Mouse (Mus musculus): Measurements from ENCODE around the gene Myo1b. TPM values are rescaled to one million over a fixed set of nuclear protein-coding genes. Genes with fewer than 3 reads are reported as not detected.

Myo1b gene
- polyA plus RNA-seq, 1 experiment from 2014 or later = 38.3 TPM

DNA sequence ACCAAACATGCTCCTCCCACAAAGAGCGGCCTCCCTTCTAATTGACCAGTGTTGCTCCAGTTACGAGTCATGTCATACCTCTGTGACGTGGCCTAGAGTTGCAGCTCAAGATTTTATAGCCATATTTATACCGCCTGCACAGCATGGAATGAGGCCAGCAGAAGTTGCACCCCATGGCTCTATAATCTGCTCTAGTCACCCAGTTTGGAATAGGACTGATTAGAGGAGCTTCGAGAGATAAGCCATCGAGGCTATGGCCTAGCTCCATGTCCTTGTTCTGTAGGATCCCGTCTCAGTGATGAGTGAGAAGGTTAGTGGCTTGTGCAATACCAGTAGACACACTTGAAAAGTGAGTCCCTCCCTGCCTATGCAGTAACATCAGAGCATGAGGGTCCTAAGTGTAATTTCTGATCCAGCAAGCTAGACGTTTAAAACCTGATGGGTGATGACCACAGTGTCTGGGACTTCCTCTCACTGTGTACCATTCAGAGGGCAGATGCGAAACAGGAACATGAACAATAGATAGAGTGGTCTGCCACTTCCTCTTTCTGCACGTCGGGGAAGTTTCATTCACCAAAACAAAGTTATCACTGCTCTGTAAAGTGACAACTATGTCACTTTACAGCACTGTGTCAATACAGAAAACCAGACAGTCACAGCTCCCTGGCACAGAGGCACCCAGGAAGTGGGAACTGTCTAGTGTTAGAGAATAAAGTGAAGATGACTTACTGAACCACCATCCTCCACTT lies 18.5 kb upstream of the Myo1b start:
- H3K27ac ChIP-seq (replicated peaks) = 0 out of 2 replicates have a peak overlapping the region, but pooled peaks have one; percentile 24
- H3K27me3 ChIP-seq (ENCODE audit: control insufficient read depth, insufficient read depth, low read length) = no peaks in the 10 kb centered on the region
- no peak overlapping the region for H3K9ac ChIP-seq (ENCODE audit: low read length)
- 61% methylated on average over 11 of the region's 11 CpGs for WGBS
- no peak for TF ChIP-seq CTCF (IDR thresholded peaks at IDR 0.05; ENCODE audit: low read depth)
- no peak for TF ChIP-seq EP300 (optimal IDR thresholded peaks at IDR 0.05)
- no peaks in the 10 kb centered on the region for H3K36me3 ChIP-seq (ENCODE audit: control insufficient read depth, insufficient read depth, low read length)
- no peak overlapping the region for H3K4me2 ChIP-seq (replicated peaks; ENCODE audit: low read depth)
- no peaks in the 10 kb centered on the region for H3K4me1 ChIP-seq (replicated peaks; ENCODE audit: control insufficient read depth, insufficient read depth)
- peak; percentile 51 for ATAC-seq (ENCODE audit: low FRiP score, low TSS enrichment)
- no peaks in the 10 kb centered on the region for H3K9me3 ChIP-seq (ENCODE audit: control insufficient read depth, low read length)
- DNase-seq (ENCODE audit: low spot score) = no peak
- no peak overlapping the region for H3K4me3 ChIP-seq (ENCODE audit: low read depth, low read length)

DNA sequence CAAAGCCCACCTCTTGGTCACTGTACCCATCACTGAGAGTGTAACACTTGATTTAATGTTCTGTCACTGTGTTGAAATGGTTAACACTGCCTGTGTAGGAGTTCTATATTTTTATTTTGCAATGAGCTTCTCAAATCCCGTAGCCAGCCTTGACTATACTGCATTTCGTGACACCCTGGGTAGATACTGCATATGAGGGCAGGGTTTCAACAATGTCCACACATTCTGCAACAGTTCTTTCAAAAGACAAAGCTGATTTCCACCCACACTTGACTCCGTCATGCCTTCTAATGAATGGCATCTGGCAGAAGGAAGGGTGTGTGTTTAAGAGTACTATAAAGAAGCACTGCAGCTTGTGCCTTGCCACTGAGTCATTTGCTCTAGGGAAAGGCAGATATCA lies 17.0 kb upstream of the Myo1b start:
- no peak overlapping the region for H3K4me3 ChIP-seq (ENCODE audit: low read depth, low read length)
- no peaks in the 10 kb centered on the region for H3K4me1 ChIP-seq (replicated peaks; ENCODE audit: control insufficient read depth, insufficient read depth)
- no peaks in the 10 kb centered on the region for H3K36me3 ChIP-seq (ENCODE audit: control insufficient read depth, insufficient read depth, low read length)
- no peaks in the 10 kb centered on the region for H3K27me3 ChIP-seq (ENCODE audit: control insufficient read depth, insufficient read depth, low read length)
- WGBS = 73% methylated on average over 3 of the region's 3 CpGs
- TF ChIP-seq CTCF (IDR thresholded peaks at IDR 0.05; ENCODE audit: low read depth) (no peak), EP300 (optimal IDR thresholded peaks at IDR 0.05) (no peak)
- no peak overlapping the region for H3K27ac ChIP-seq (replicated peaks)
- no peaks in the 10 kb centered on the region for H3K9me3 ChIP-seq (ENCODE audit: control insufficient read depth, low read length)
- ATAC-seq (ENCODE audit: low FRiP score, low TSS enrichment) = peak; percentile 51; the same call in 1 of the 2 replicates
- H3K9ac ChIP-seq (ENCODE audit: low read length) = no peak overlapping the region
- no peak overlapping the region for H3K4me2 ChIP-seq (replicated peaks; ENCODE audit: low read depth)
- DNase-seq (ENCODE audit: low spot score) = no peak

- Histone ChIP-seq H3K27me3 (ENCODE audit: control insufficient read depth, insufficient read depth, low read length) (no peaks in the 10 kb centered on the region), H3K4me2 (replicated peaks; ENCODE audit: low read depth) (no peak overlapping the region), H3K9ac (ENCODE audit: low read length) (no peak overlapping the region), H3K36me3 (ENCODE audit: control insufficient read depth, insufficient read depth, low read length) (no peaks in the 10 kb centered on the region), H3K27ac (replicated peaks) (no peak overlapping the region), H3K4me3 (ENCODE audit: low read depth, low read length) (no peak overlapping the region), H3K9me3 (ENCODE audit: control insufficient read depth, low read length) (no peaks in the 10 kb centered on the region), H3K4me1 (replicated peaks; ENCODE audit: control insufficient read depth, insufficient read depth) (no peaks in the 10 kb centered on the region)
- WGBS = 61% methylated on average over 7 of the region's 7 CpGs
- no peak for TF ChIP-seq CTCF (IDR thresholded peaks at IDR 0.05; ENCODE audit: low read depth)
- TF ChIP-seq EP300 (optimal IDR thresholded peaks at IDR 0.05) = no peak
- peak; percentile 56; the same call in 1 of the 2 replicates for ATAC-seq (ENCODE audit: low FRiP score, low TSS enrichment)
- peak; percentile 19 for DNase-seq (ENCODE audit: low spot score)
These were observed 15.7 kb upstream of the Myo1b start for GRCm38 (mm10) chr1:51931561-51931960.

DNA sequence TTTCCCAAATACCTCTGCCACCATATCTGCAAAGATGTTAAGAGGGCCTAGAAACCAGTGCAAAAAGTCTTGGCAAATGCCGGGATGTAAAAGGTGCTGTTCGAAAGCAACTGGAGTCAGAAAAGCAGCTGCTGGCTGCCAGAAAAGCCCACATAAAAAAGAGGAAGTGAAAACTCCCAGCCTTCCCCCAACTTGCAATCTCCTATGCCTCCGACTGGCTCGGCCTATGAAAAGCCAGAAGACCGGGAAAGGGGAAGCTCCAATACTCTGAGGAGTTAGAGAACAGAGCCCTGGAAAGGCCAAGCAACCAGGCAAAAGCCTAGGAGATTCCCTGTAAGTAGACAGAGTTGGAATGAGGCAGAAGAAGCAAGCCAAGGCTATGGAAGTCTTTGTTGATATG lies 14.7 kb upstream of the Myo1b start:
- Histone ChIP-seq H3K36me3 (ENCODE audit: control insufficient read depth, insufficient read depth, low read length) (no peaks in the 10 kb centered on the region), H3K9ac (ENCODE audit: low read length) (no peak overlapping the region), H3K27ac (replicated peaks) (no peak overlapping the region), H3K9me3 (ENCODE audit: control insufficient read depth, low read length) (no peaks in the 10 kb centered on the region), H3K4me1 (replicated peaks; ENCODE audit: control insufficient read depth, insufficient read depth) (no peaks in the 10 kb centered on the region), H3K27me3 (ENCODE audit: control insufficient read depth, insufficient read depth, low read length) (no peaks in the 10 kb centered on the region), H3K4me3 (ENCODE audit: low read depth, low read length) (no peak overlapping the region), H3K4me2 (replicated peaks; ENCODE audit: low read depth) (no peak overlapping the region)
- ATAC-seq (ENCODE audit: low FRiP score, low TSS enrichment) (no peak), DNase-seq (ENCODE audit: low spot score) (no peak)
- TF ChIP-seq EP300 (optimal IDR thresholded peaks at IDR 0.05) = no peak
- TF ChIP-seq CTCF (IDR thresholded peaks at IDR 0.05; ENCODE audit: low read depth) = no peak
- WGBS = 58% methylated on average over 5 of the region's 5 CpGs

GRCm38 (mm10) chr1:51929557-51929956 lies 13.7 kb upstream of the Myo1b start:
- H3K4me3 ChIP-seq (ENCODE audit: low read depth, low read length) = no peak overlapping the region
- H3K36me3 ChIP-seq (ENCODE audit: control insufficient read depth, insufficient read depth, low read length) = no peaks in the 10 kb centered on the region
- ATAC-seq (ENCODE audit: low FRiP score, low TSS enrichment) (no peak), DNase-seq (ENCODE audit: low spot score) (no peak)
- TF ChIP-seq EP300 (optimal IDR thresholded peaks at IDR 0.05) = no peak
- TF ChIP-seq CTCF (IDR thresholded peaks at IDR 0.05; ENCODE audit: low read depth) = no peak
- no peaks in the 10 kb centered on the region for H3K4me1 ChIP-seq (replicated peaks; ENCODE audit: control insufficient read depth, insufficient read depth)
- no peaks in the 10 kb centered on the region for H3K9me3 ChIP-seq (ENCODE audit: control insufficient read depth, low read length)
- H3K27me3 ChIP-seq (ENCODE audit: control insufficient read depth, insufficient read depth, low read length) = no peaks in the 10 kb centered on the region
- H3K27ac ChIP-seq (replicated peaks) = no peak overlapping the region
- WGBS = 65% methylated on average over 3 of the region's 3 CpGs
- no peak overlapping the region for H3K9ac ChIP-seq (ENCODE audit: low read length)
- H3K4me2 ChIP-seq (replicated peaks; ENCODE audit: low read depth) = no peak overlapping the region

DNA sequence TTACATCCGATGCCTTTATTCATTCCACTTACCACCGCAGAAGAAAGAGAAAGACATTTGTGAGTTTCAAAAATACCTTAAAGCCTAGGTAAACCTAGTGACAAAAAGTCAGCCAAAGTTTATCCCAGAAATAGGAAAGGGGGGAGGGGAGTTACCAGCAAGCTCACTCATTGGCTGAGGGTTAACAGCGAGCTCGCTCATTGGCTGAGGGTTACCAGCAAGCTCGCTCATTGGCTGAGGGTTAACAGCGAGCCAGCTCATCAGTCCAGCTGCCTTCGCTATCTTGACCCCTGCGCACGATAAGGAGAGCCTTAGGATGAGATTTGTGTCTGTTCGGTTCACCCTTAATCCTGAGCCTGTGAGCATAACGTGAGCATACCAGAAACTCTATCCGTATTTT lies 6.9 kb upstream of the Myo1b start:
- Histone ChIP-seq H3K9ac (ENCODE audit: low read length) (no peak overlapping the region), H3K27ac (replicated peaks) (no peak overlapping the region), H3K4me1 (replicated peaks; ENCODE audit: control insufficient read depth, insufficient read depth) (no peaks in the 10 kb centered on the region), H3K9me3 (ENCODE audit: control insufficient read depth, low read length) (no peaks in the 10 kb centered on the region), H3K36me3 (ENCODE audit: control insufficient read depth, insufficient read depth, low read length) (no peaks in the 10 kb centered on the region), H3K4me3 (ENCODE audit: low read depth, low read length) (no peak overlapping the region), H3K4me2 (replicated peaks; ENCODE audit: low read depth) (no peak overlapping the region), H3K27me3 (ENCODE audit: control insufficient read depth, insufficient read depth, low read length) (no peaks in the 10 kb centered on the region)
- TF ChIP-seq EP300 (optimal IDR thresholded peaks at IDR 0.05) (no peak), CTCF (IDR thresholded peaks at IDR 0.05; ENCODE audit: low read depth) (no peak)
- DNase-seq (ENCODE audit: low spot score) = no peak
- ATAC-seq (ENCODE audit: low FRiP score, low TSS enrichment) = peak; percentile 67; the same call in 1 of the 2 replicates
- 23% methylated on average over 12 of the region's 12 CpGs for WGBS
